Mouse (Mus musculus) heart, postnatal 0 days (tissue): ENCODE measurements around the gene Tas2r138.

Experiments
- CTCF ChIP-seq: IDR thresholded peaks from 2 replicates; pipeline ENCODE4 v1.5.1; 2016; ENCODE audit warnings: antibody characterized with exemption, control low read depth, low read depth
- EP300 ChIP-seq: IDR thresholded peaks from 2 replicates; pipeline ENCODE4 v1.6.1; 2016; ENCODE audit warnings: antibody characterized with exemption, low read depth

GRCm38 (mm10) chr6:40573618-40574017, 39.5 kb downstream of the Tas2r138 start:
- TF ChIP-seq CTCF: no peak
- no peak for TF ChIP-seq EP300
